Mouse (Mus musculus) myocyte (in vitro differentiated cells): ENCODE measurements around the gene Smim6. TPM values are rescaled to one million over a fixed set of nuclear protein-coding genes. Genes with fewer than 3 reads are reported as not detected.

ENCODE experiments used
- H3K27me3 ChIP-seq: one replicate; pipeline ENCODE4 v1.6.1; 2011; ENCODE audit not compliant: control insufficient read depth, insufficient read depth, insufficient read length
- H3K36me3 ChIP-seq: one replicate; pipeline ENCODE4 v1.6.1; 2011; ENCODE audit not compliant: control insufficient read depth, insufficient read depth
- H3K4me2 ChIP-seq: one replicate; pipeline ENCODE4 v1.6.1; 2011; ENCODE audit warnings: low read depth, control low read depth
- H3K4me3 ChIP-seq: one replicate; pipeline ENCODE4 v1.5.1; 2011; ENCODE audit warnings: mild to moderate bottlenecking, control low read depth, moderate library complexity
- H3K79me2 ChIP-seq: one replicate; pipeline ENCODE4 v1.6.1; 2011; ENCODE audit not compliant: control insufficient read depth, insufficient read depth
- H3ac ChIP-seq: one replicate; pipeline ENCODE4 v1.6.1; 2011; ENCODE audit not compliant: control insufficient read depth, insufficient read length
- CEBPB ChIP-seq: IDR thresholded peaks from 2 replicates; pipeline ENCODE4 v1.6.1; 2011; ENCODE audit warnings: mild to moderate bottlenecking, moderate library complexity; ENCODE audit not compliant: poor library complexity, insufficient read depth, severe bottlenecking
- E2F4 ChIP-seq: IDR thresholded peaks from one replicate; pipeline ENCODE4 v1.6.1; 2011; ENCODE audit warnings: mild to moderate bottlenecking, control low read depth, moderate library complexity; ENCODE audit not compliant: insufficient read depth
- MAX ChIP-seq: IDR thresholded peaks from one replicate; pipeline ENCODE4 v1.6.1; 2011; ENCODE audit warnings: low read depth, mild to moderate bottlenecking, control low read depth
- MYOD1 ChIP-seq, 3 experiments: IDR thresholded peaks; one replicate each; pipeline ENCODE4 v1.6.1; 2011; ENCODE audit warnings: control low read depth in 2 of 3, low read depth in 2 of 3, mild to moderate bottlenecking in 2 of 3, moderate library complexity in 1 of 3; ENCODE audit not compliant: insufficient read length in 2 of 3, control insufficient read depth in 1 of 3
- MYOG ChIP-seq, 3 experiments: IDR thresholded peaks; one replicate each; pipeline ENCODE4 v1.6.1; 2011; ENCODE audit warnings: control low read depth in 2 of 3, low read depth in 2 of 3, mild to moderate bottlenecking in 2 of 3; ENCODE audit not compliant: insufficient read length in 2 of 3, control insufficient read depth in 1 of 3, insufficient read depth in 1 of 3
- POLR2A ChIP-seq: IDR thresholded peaks from one replicate; pipeline ENCODE4 v1.6.1; 2011; ENCODE audit warnings: low read depth, mild to moderate bottlenecking, control low read depth, moderate library complexity; ENCODE audit not compliant: insufficient read length
- POLR2AphosphoS2 ChIP-seq: IDR thresholded peaks from one replicate; pipeline ENCODE4 v1.6.1; 2011; ENCODE audit warnings: low read depth, control low read depth; ENCODE audit not compliant: insufficient read length
- REST ChIP-seq: IDR thresholded peaks from one replicate; pipeline ENCODE4 v1.6.1; 2011; ENCODE audit warnings: mild to moderate bottlenecking, control low read depth, moderate library complexity; ENCODE audit not compliant: insufficient read depth, insufficient read length
- SRF ChIP-seq: IDR thresholded peaks from one replicate; pipeline ENCODE4 v1.6.1; 2011; ENCODE audit warnings: low read depth; ENCODE audit not compliant: control insufficient read depth, insufficient read length
- TCF12 ChIP-seq: IDR thresholded peaks from one replicate; pipeline ENCODE4 v1.6.1; 2011; ENCODE audit warnings: mild to moderate bottlenecking, control low read depth; ENCODE audit not compliant: poor library complexity, insufficient read depth, severe bottlenecking
- TCF3 ChIP-seq: IDR thresholded peaks from one replicate; pipeline ENCODE4 v1.6.1; 2011; ENCODE audit warnings: low read depth, control low read depth; ENCODE audit not compliant: insufficient read length
- USF1 ChIP-seq: IDR thresholded peaks from one replicate; pipeline ENCODE4 v1.6.1; 2011; ENCODE audit warnings: low read depth, mild to moderate bottlenecking, control low read depth, moderate library complexity
- polyA plus RNA-seq: library from polyadenylated mRNA; unstranded; fragments of >200 nt; fragmentation: generic; extraction: Trizol; gene quantifications from one replicate; pipeline ENCODE4 v1.2.1, GENCODE M21; 2012; ENCODE audit warnings: missing spikeins

Smim6 gene
- polyA plus RNA-seq, 1 experiment = 7.8 TPM

- Histone ChIP-seq H3K4me3 (no peak overlapping the region), H3K4me2 (no peak overlapping the region), H3K27me3 (no peaks in the 10 kb centered on the region), H3K79me2 (peaks cover 16% of the 10 kb centered on the region), H3ac (no peak overlapping the region), H3K36me3 (peaks cover 13% of the 10 kb centered on the region)
- no peak for TF ChIP-seq TCF3
- TF ChIP-seq CEBPB = no peak
- no peak for TF ChIP-seq REST
- no peak for TF ChIP-seq POLR2AphosphoS2
- TF ChIP-seq SRF = no peak
- TF ChIP-seq POLR2A = no peak
- TF ChIP-seq E2F4 = no peak
- no peak for TF ChIP-seq USF1
- TF ChIP-seq MAX = no peak
- TF ChIP-seq MYOD1 (IDR thresholded peaks at IDR 0.05; ENCODE audit: control insufficient read depth in 1 of 3, insufficient read length in 2 of 3, low read depth in 2 of 3) = no peak
- TF ChIP-seq TCF12 = no peak
- TF ChIP-seq MYOG (IDR thresholded peaks at IDR 0.05; ENCODE audit: control insufficient read depth in 1 of 3, insufficient read depth in 1 of 3, insufficient read length in 2 of 3, low read depth in 2 of 3) = no peak
These were observed 17.2 kb downstream of the Smim6 start for GRCm38 (mm10) chr11:115929031-115929430.

- Histone ChIP-seq H3K4me2 (no peak overlapping the region), H3K79me2 (peaks cover 24% of the 10 kb centered on the region), H3K4me3 (no peak overlapping the region), H3ac (no peak overlapping the region), H3K36me3 (peaks cover 13% of the 10 kb centered on the region), H3K27me3 (no peaks in the 10 kb centered on the region)
- TF ChIP-seq E2F4 (no peak), POLR2AphosphoS2 (no peak), CEBPB (no peak), MAX (no peak), MYOD1 (IDR thresholded peaks at IDR 0.05; ENCODE audit: control insufficient read depth in 1 of 3, insufficient read length in 2 of 3, low read depth in 2 of 3) (no peak), REST (no peak), SRF (no peak), POLR2A (no peak), USF1 (no peak), MYOG (IDR thresholded peaks at IDR 0.05; ENCODE audit: control insufficient read depth in 1 of 3, insufficient read depth in 1 of 3, insufficient read length in 2 of 3, low read depth in 2 of 3) (no peak)
These were observed 18.0 kb downstream of the Smim6 start for GRCm38 (mm10) chr11:115929818-115930217.

DNA sequence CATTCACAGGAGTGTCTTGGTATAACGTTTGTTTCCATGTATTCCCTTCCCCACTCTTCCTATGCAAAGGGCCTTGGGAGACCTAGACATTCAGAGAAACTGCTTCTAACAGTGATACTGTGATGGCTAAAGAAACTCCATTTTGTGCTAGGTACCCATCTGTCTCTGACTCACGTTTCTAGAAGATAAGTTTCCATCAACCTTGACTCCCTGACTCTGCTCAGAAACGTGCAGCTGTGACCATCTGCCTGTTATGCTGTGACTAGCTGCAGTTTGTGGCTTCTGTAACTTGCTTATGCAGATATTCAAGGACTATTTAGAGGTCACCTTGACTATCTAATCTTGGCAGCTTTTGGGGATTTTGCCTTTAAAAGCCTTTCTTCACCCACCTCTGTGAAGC lies 19.4 kb downstream of the Smim6 start:
- Histone ChIP-seq H3K79me2 (peaks cover 38% of the 10 kb centered on the region), H3ac (no peak overlapping the region), H3K36me3 (peaks cover 14% of the 10 kb centered on the region), H3K27me3 (no peaks in the 10 kb centered on the region), H3K4me3 (no peak overlapping the region), H3K4me2 (no peak overlapping the region)
- TF ChIP-seq MAX (no peak), SRF (no peak), REST (no peak), TCF3 (no peak), CEBPB (no peak), POLR2A (no peak), USF1 (no peak), MYOD1 (IDR thresholded peaks at IDR 0.05; ENCODE audit: control insufficient read depth in 1 of 3, insufficient read length in 2 of 3, low read depth in 2 of 3) (no peak), E2F4 (no peak), POLR2AphosphoS2 (no peak), MYOG (IDR thresholded peaks at IDR 0.05; ENCODE audit: control insufficient read depth in 1 of 3, insufficient read depth in 1 of 3, insufficient read length in 2 of 3, low read depth in 2 of 3) (no peak), TCF12 (no peak)

DNA sequence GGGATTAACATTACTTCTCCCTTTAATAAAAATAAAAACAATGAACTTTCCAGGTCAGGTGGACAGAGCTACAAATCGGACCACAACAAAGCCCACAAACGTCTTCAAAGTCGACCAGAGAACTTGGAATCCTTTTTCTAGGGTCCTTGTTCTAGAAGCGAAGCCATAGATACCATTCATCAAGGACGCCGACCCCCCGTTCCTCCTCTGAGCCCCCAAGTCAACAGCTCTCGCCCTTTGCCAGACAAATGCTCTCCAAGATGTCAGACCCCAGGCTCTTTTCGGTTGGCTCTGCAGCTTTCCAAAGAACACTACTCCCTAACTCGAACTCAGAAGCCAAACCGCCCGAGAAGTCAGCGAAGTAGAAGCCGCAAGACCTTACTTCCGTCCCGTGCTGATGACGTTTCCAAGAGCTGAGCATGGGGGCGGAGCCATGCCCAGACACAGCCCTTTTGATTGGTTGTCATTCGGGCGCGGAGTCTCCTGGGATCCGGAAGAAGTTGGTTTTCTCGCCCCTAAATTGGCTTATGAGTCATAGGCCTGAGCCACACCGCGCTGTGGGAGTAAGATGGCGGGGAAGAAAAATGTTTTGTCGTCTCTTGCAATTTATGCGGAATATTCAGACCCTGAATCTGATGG lies 21.4 kb downstream of the Smim6 start, which contains the start of the genes Sap30bp and Recql5:
Gene Sap30bp, plus strand, starts transcription at position 175 of the 639 bp plus-strand sequence.
Gene Recql5, minus strand, starts transcription at position 370 of the 639 bp plus-strand sequence.
- peak within 1 kb of the TSS; percentile 8 for H3ac ChIP-seq
- peak within 1 kb of the TSS; percentile 88 for H3K4me2 ChIP-seq
- TF ChIP-seq POLR2AphosphoS2 = peak; percentile 18
- no peak for TF ChIP-seq TCF3
- TF ChIP-seq E2F4 = no peak
- no peak for TF ChIP-seq MYOD1 (IDR thresholded peaks at IDR 0.05; ENCODE audit: control insufficient read depth in 1 of 3, insufficient read length in 2 of 3, low read depth in 2 of 3)
- peak; percentile 93 for TF ChIP-seq SRF
- peak; percentile 16 for TF ChIP-seq POLR2A
- no peak for TF ChIP-seq CEBPB
- no peak for TF ChIP-seq MYOG (IDR thresholded peaks at IDR 0.05; ENCODE audit: control insufficient read depth in 1 of 3, insufficient read depth in 1 of 3, insufficient read length in 2 of 3, low read depth in 2 of 3)
- no peak for TF ChIP-seq REST
- TF ChIP-seq TCF12 = no peak
- TF ChIP-seq USF1 = no peak
- TF ChIP-seq MAX = peak; percentile 5

More for the DNA sequence above, 21.4 kb downstream of the Smim6 start, which contains the start of the genes Sap30bp and Recql5:
- peaks cover 48% of the 10 kb centered on the region for H3K79me2 ChIP-seq
- H3K36me3 ChIP-seq = peaks cover 22% of the 10 kb centered on the region
- no peaks in the 10 kb centered on the region for H3K27me3 ChIP-seq
- peak within 1 kb of the TSS; percentile 79 for H3K4me3 ChIP-seq
